Mouse (Mus musculus) megakaryocyte, embryonic 14.5 days (primary cell): ENCODE results near the gene Abhd2.

Experiments
- FLI1 ChIP-seq: IDR thresholded peaks from 2 replicates; pipeline ENCODE4 v1.6.1; 2012; ENCODE audit warnings: low read length, inconsistent platforms, mixed read lengths
- GATA1 ChIP-seq: IDR thresholded peaks from 3 replicates; pipeline ENCODE4 v1.6.1; 2012; ENCODE audit warnings: mixed read lengths, low read length, inconsistent platforms, borderline replicate concordance

- no peak for TF ChIP-seq GATA1
- no peak for TF ChIP-seq FLI1
These were observed 117.2 kb downstream of the Abhd2 start for GRCm38 (mm10) chr7:79390141-79390708.
